ENCODE assay signal across 14 mouse cellular contexts in the genomic region with DNA sequence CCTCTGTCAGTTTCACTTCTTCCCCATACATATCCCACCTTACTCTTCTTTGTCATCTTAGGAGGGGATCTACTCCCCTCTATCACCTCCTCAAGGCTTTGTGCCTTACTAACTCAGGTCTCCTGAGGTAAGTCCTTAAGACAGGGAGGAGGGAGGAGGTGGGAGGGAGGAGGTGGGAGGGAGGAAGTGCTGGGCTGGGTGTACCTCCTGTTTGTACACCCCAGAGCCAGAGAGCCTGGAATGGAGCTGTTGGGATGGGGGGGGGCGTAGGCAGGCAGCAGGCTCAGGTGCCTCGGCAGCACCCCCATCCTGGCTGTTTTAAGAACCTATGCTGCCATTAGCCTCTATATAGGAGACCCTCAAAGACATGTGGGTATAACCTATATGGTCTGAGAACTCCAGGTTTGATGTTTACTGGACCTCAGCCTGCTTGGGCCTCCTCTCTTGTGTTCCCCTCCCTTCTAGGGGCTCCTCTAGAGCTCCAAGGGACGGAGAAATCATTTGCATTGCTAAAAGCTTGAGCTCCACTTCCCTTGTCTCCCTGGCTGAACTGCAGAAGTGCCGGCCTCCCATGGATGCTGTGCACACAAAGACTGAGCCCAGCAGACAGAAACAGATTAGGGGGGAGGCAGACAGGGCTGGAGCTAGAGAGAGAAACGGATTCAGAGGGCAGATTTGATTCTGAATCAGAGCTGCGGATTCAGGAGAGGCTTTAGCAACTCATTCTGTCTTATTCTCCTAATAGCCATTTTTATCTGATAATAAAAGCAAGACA. TPM values are rescaled to one million over a fixed set of nuclear protein-coding genes. Genes with fewer than 3 reads are reported as not detected.
A peak's percentile ranks its signal among the peaks of the same experiment; 100 is the strongest.
DNase-seq lines count a peak whose midpoint lies in the region; ATAC-seq and TF ChIP-seq lines count a peak whose summit lies in the region.
"Had no signal": no experiment of that assay in that cellular context is flagged by ENCODE, and none has a peak within 500 bp of the region (broad histone marks: within the 10 kb centered on the region; RNA-seq: fewer than 3 reads in every experiment).

No protein-coding gene starts in this region.

- H3K27ac ChIP-seq in hindbrain, embryonic 11.5 days (ENCODE audit: low read depth, low read length) = 0 out of 2 replicates have a peak overlapping the region, but pooled peaks have one; percentile 14
- H3K27ac ChIP-seq in hindbrain, postnatal 0 days = no peak overlapping the region
- peak overlapping the region; percentile 76 for H3K27ac ChIP-seq in midbrain, embryonic 14.5 days (replicated peaks; ENCODE audit: low read depth, low read length)
- H3K27ac ChIP-seq: kidney, embryonic 15.5 days; liver, embryonic 13.5 days; macrophage had no signal

- no peak overlapping the region for H3K4me3 ChIP-seq in hindbrain, embryonic 11.5 days (ENCODE audit: low read depth, low read length)
- H3K4me3 ChIP-seq in hindbrain, postnatal 0 days (ENCODE audit: low read length) = no peak overlapping the region
- H3K4me3 ChIP-seq in midbrain, embryonic 14.5 days (replicated peaks; ENCODE audit: low read depth, low read length) = no peak overlapping the region
- H3K4me3 ChIP-seq: kidney, embryonic 15.5 days; liver, embryonic 13.5 days had no signal

- peak overlapping the region; percentile 38; the same call in 1 of the 2 replicates for H3K9ac ChIP-seq in hindbrain, embryonic 11.5 days (ENCODE audit: low read depth, low read length)
- H3K9ac ChIP-seq in hindbrain, postnatal 0 days (replicated peaks; ENCODE audit: low read length) = no peak overlapping the region
- peak overlapping the region; percentile 27 for H3K9ac ChIP-seq in midbrain, embryonic 14.5 days (replicated peaks; ENCODE audit: low read length)
- H3K9ac ChIP-seq: kidney, embryonic 15.5 days; liver, embryonic 13.5 days had no signal

- intact Hi-C loops in heart, postnatal 14 days (cut with DNase I) = no loop called here

- H3K9me3 ChIP-seq in hindbrain, embryonic 11.5 days (ENCODE audit: control insufficient read depth, low read length) = no peaks in the 10 kb centered on the region
- no peaks in the 10 kb centered on the region for H3K9me3 ChIP-seq in hindbrain, postnatal 0 days (ENCODE audit: low read length)
- H3K9me3 ChIP-seq in midbrain, embryonic 14.5 days (ENCODE audit: control insufficient read depth, low read length) = no peaks in the 10 kb centered on the region
- H3K9me3 ChIP-seq: kidney, embryonic 15.5 days; liver, embryonic 13.5 days had no signal

- H3K27me3 ChIP-seq in hindbrain, embryonic 11.5 days (ENCODE audit: control insufficient read depth, insufficient read depth, low read length) = peaks cover 7% of the 10 kb centered on the region; the same call in 1 of the 2 replicates
- no peaks in the 10 kb centered on the region for H3K27me3 ChIP-seq in hindbrain, postnatal 0 days (ENCODE audit: insufficient read depth, low read length)
- no peaks in the 10 kb centered on the region for H3K27me3 ChIP-seq in midbrain, embryonic 14.5 days (ENCODE audit: control insufficient read depth, insufficient read depth, low read length)

- TF ChIP-seq CTCF in hindbrain, postnatal 0 days (IDR thresholded peaks at IDR 0.05; ENCODE audit: low read depth) = no peak

- peak; percentile 15; the same call in 1 of the 2 replicates for ATAC-seq in hindbrain, embryonic 11.5 days (ENCODE audit: low FRiP score)
- ATAC-seq in hindbrain, postnatal 0 days = no peak
- ATAC-seq in midbrain, embryonic 14.5 days (ENCODE audit: low FRiP score, low TSS enrichment) = no peak; the same call in 1 of the 2 replicates

- WGBS in hindbrain, embryonic 11.5 days = 6% methylated on average over 5 of the region's 6 CpGs
- 11% methylated on average over 5 of the region's 6 CpGs for WGBS in hindbrain, postnatal 0 days
- 11% methylated on average over 6 of the region's 6 CpGs for WGBS in midbrain, embryonic 14.5 days

- peak; percentile 48 for DNase-seq in hindbrain, embryonic 11.5 days (ENCODE audit: low spot score)
- no peak for DNase-seq in hindbrain, postnatal 0 days (ENCODE audit: low spot score)
- peak; percentile 93 for DNase-seq in ES-CJ7 (ENCODE audit: low read depth, low spot score)
- DNase-seq in embryo, embryonic 10.5 days (ENCODE audit: low spot score) = peak; percentile 58
- DNase-seq in midbrain, embryonic 14.5 days = peak; percentile 77
- DNase-seq in adrenal gland, postnatal 36 days = no peak
- DNase-seq in heart, postnatal 14 days = no peak
- DNase-seq: liver, embryonic 13.5 days; thymus, adult 18-20 months had no signal

- H3K4me2 ChIP-seq in hindbrain, embryonic 11.5 days (replicated peaks; ENCODE audit: low read depth, low read length) = no peak overlapping the region
- no peak overlapping the region for H3K4me2 ChIP-seq in hindbrain, postnatal 0 days (ENCODE audit: low read depth, low read length)
- peak overlapping the region; percentile 21; the same call in 1 of the 2 replicates for H3K4me2 ChIP-seq in midbrain, embryonic 14.5 days (ENCODE audit: low read length)
- H3K4me2 ChIP-seq: kidney, embryonic 15.5 days; liver, embryonic 13.5 days had no signal

- no peaks in the 10 kb centered on the region for H3K36me3 ChIP-seq in hindbrain, embryonic 11.5 days (ENCODE audit: control insufficient read depth, insufficient read depth, low read length)
- H3K36me3 ChIP-seq in hindbrain, postnatal 0 days (ENCODE audit: insufficient read depth, low read length) = no peaks in the 10 kb centered on the region
- H3K36me3 ChIP-seq in midbrain, embryonic 14.5 days (ENCODE audit: control insufficient read depth, insufficient read depth, low read length) = no peaks in the 10 kb centered on the region
- H3K36me3 ChIP-seq: kidney, embryonic 15.5 days; liver, embryonic 13.5 days had no signal

- peaks cover 10% of the 10 kb centered on the region for H3K4me1 ChIP-seq in hindbrain, embryonic 11.5 days (replicated peaks; ENCODE audit: control insufficient read depth, insufficient read depth, low read length)
- no peaks in the 10 kb centered on the region; the same call in 1 of the 2 replicates for H3K4me1 ChIP-seq in hindbrain, postnatal 0 days (ENCODE audit: insufficient read depth, low read length)
- peaks cover 33% of the 10 kb centered on the region for H3K4me1 ChIP-seq in midbrain, embryonic 14.5 days (ENCODE audit: control insufficient read depth, insufficient read depth, low read length)

RNA-seq across cellular contexts. Expression of a gene that starts 3.5 kb away (rescaled TPM):
- 4.6 and 5.3 TPM in 2 replicates for polyA plus RNA-seq in hindbrain, embryonic 11.5 days (2014; fragmentation: Nextera tagmentation; extraction: Ambion mirVana)
- total RNA-seq in hindbrain, postnatal 0 days (2014; rRNA removed) = 59.2 and 75.3 TPM in 2 replicates
- 12.3 and 13.6 TPM in 2 replicates for polyA plus RNA-seq in hindbrain, postnatal 0 days (2015; fragmentation: Nextera tagmentation; extraction: Ambion mirVana)
- polyA plus RNA-seq in midbrain, embryonic 14.5 days (2014; fragmentation: Nextera tagmentation; extraction: Ambion mirVana) = 16.5 and 29.9 TPM in 2 replicates
- 1 to 10 TPM; 2.8 to 3.5 TPM for total RNA-seq in adrenal gland, postnatal 36 days (2021)
- total RNA-seq in heart, postnatal 14 days (2021) = not detected
- polyA plus RNA-seq: heart, postnatal 0 days; liver, embryonic 13.5 days; macrophage had no signal

RNA-seq across cellular contexts. Expression of a gene that starts 34.0 kb away (rescaled TPM):
- 1.3 and 3.0 TPM in 2 replicates for polyA plus RNA-seq in hindbrain, embryonic 11.5 days (2014; fragmentation: Nextera tagmentation; extraction: Ambion mirVana)
- 0.16 and 1.1 TPM in 2 replicates for total RNA-seq in hindbrain, postnatal 0 days (2014; rRNA removed)
- 4.2 and 5.9 TPM in 2 replicates for polyA plus RNA-seq in hindbrain, postnatal 0 days (2015; fragmentation: Nextera tagmentation; extraction: Ambion mirVana)
- 3.0 and 3.3 TPM in 2 replicates for polyA plus RNA-seq in midbrain, embryonic 14.5 days (2014; fragmentation: Nextera tagmentation; extraction: Ambion mirVana)
- 1 to 10 TPM in 1 of 2 experiments, under 1 TPM in 1; 0.93 to 1.1 TPM for total RNA-seq in adrenal gland, postnatal 36 days (2021)
- not detected for total RNA-seq in heart, postnatal 14 days (2021)
- polyA plus RNA-seq: gonadal fat pad, adult 2 months; macrophage; neural tube, embryonic 14.5 days had no signal

RNA-seq across cellular contexts. Expression of a gene that starts 41.8 kb away (rescaled TPM):
- polyA plus RNA-seq in hindbrain, embryonic 11.5 days (2014; fragmentation: Nextera tagmentation; extraction: Ambion mirVana) = 0.50 and 1.6 TPM in 2 replicates
- total RNA-seq in hindbrain, postnatal 0 days (2014; rRNA removed) = 2.0 TPM in 1 of 2 replicates, not detected in the other
- polyA plus RNA-seq in hindbrain, postnatal 0 days (2015; fragmentation: Nextera tagmentation; extraction: Ambion mirVana) = 1.6 and 1.7 TPM in 2 replicates
- polyA plus RNA-seq in midbrain, embryonic 14.5 days (2014; fragmentation: Nextera tagmentation; extraction: Ambion mirVana) = 0.77 TPM in 1 of 2 replicates, not detected in the other
- total RNA-seq in adrenal gland, postnatal 36 days (2021) = under 1 TPM in 1 of 2 experiments, not detected in 1; 0.56 TPM
- not detected for total RNA-seq in heart, postnatal 14 days (2021)
- polyA plus RNA-seq: heart, postnatal 0 days; kidney, embryonic 15.5 days; liver, embryonic 13.5 days; macrophage had no signal

RNA-seq across cellular contexts. Expression of a gene that starts 59.9 kb away (rescaled TPM):
- 1.6 and 2.0 TPM in 2 replicates for polyA plus RNA-seq in hindbrain, embryonic 11.5 days (2014; fragmentation: Nextera tagmentation; extraction: Ambion mirVana)
- total RNA-seq in hindbrain, postnatal 0 days (2014; rRNA removed) = 1.8 and 2.7 TPM in 2 replicates
- polyA plus RNA-seq in hindbrain, postnatal 0 days (2015; fragmentation: Nextera tagmentation; extraction: Ambion mirVana) = 0.48 and 0.68 TPM in 2 replicates
- 0.11 and 0.36 TPM in 2 replicates for polyA plus RNA-seq in midbrain, embryonic 14.5 days (2014; fragmentation: Nextera tagmentation; extraction: Ambion mirVana)
- under 1 TPM; 0.36 to 0.43 TPM for total RNA-seq in adrenal gland, postnatal 36 days (2021)
- not detected for total RNA-seq in heart, postnatal 14 days (2021)
- polyA plus RNA-seq: heart, postnatal 0 days; liver, embryonic 13.5 days; macrophage; neural tube, embryonic 14.5 days had no signal

Comparison
In these comparisons a context has a peak if more than half of its experiments do, and no peak if none do; other contexts are left out.
1. DNase-seq: peak in hindbrain, embryonic 11.5 days (single experiment), ES-CJ7 (single experiment), embryo, embryonic 10.5 days (single experiment) and midbrain, embryonic 14.5 days (single experiment); none in hindbrain, postnatal 0 days (single experiment), adrenal gland, postnatal 36 days (0 of 2) and heart, postnatal 14 days (0 of 2).
2. RNA of a gene that starts 3.5 kb away (total RNA-seq): 59.2 to 75.3 TPM in hindbrain, postnatal 0 days; 2.8 to 3.5 TPM in adrenal gland, postnatal 36 days and not detected in heart, postnatal 14 days; every median in the first group is over 10 times any median in the second.